Mouse (Mus musculus): ENCODE data around the gene Lmx1b.

- TF ChIP-seq EP300 (IDR thresholded peaks at IDR 0.05; ENCODE audit: low read depth) = no peak
- no peak for TF ChIP-seq CTCF (IDR thresholded peaks at IDR 0.05; ENCODE audit: low read depth)
Measured at GRCm38 (mm10) chr2:33649371-33649770, 9.1 kb upstream of the Lmx1b start.
